Comparison of ENCODE assay signal across 9 mouse cellular contexts in the genomic region with DNA sequence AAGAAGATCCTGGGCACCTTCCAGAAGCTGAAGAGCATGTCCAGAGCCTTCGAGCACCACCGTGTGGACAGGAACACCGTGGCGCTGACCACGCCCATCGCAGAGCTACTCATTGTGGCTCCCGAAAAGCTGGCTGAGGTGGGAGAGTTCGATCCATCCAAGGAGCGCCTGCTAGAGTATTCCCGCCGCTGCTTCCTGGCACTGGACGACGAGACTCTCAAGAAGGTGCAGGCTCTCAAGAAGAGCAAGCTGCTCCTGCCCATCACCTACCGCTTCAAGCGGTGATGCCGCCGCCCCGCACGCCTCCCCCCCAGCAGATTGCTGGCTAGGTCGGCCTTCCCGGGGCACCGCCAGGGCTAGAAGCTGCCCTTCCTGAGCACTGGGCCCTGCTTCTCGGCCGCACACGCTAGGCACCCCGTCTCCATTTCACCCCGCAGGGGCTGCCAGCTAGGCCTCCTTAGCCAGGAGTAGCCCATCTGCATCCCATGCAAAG. TPM values are rescaled to one million over a fixed set of nuclear protein-coding genes. Genes with fewer than 3 reads are reported as not detected.
DNase-seq lines count a peak whose midpoint lies in the region; ATAC-seq and TF ChIP-seq lines count a peak whose summit lies in the region.
"Had no signal": no experiment of that assay in that cellular context is flagged by ENCODE, and none has a peak within 500 bp of the region (broad histone marks: within the 10 kb centered on the region; RNA-seq: fewer than 3 reads in every experiment).

No protein-coding gene starts in this region.

- ATAC-seq in heart, embryonic 14.5 days (ENCODE audit: insufficient number of reproducible peaks, insufficient read depth, low FRiP score, low read depth), result 0 out of 2 replicates have a peak, but pooled peaks have one; percentile 2
- peak; percentile 9; the same call in 1 of the 2 replicates for ATAC-seq in lung, embryonic 14.5 days (ENCODE audit: insufficient read depth)
- ATAC-seq in neural tube, embryonic 15.5 days (ENCODE audit: low FRiP score), result peak; percentile 0; the same call in 1 of the 2 replicates

- peaks cover 54% of the 10 kb centered on the region for H3K4me1 ChIP-seq in forebrain, embryonic 10.5 days
- H3K4me1 ChIP-seq in heart, embryonic 14.5 days (ENCODE audit: control insufficient read depth in 2 of 2, insufficient read depth in 2 of 2, low read length in 2 of 2), result peaks cover 5 to 28% of the 10 kb centered on the region in 2 experiments; a peak in 3 of 4 replicates
- H3K4me1 ChIP-seq in lung, embryonic 14.5 days (ENCODE audit: insufficient read depth), result peaks cover 10% of the 10 kb centered on the region; the same call in 1 of the 2 replicates
- H3K4me1 ChIP-seq in neural tube, embryonic 15.5 days, result peaks cover 73% of the 10 kb centered on the region

- no peaks in the 10 kb centered on the region for H3K9me3 ChIP-seq in forebrain, embryonic 10.5 days
- H3K9me3 ChIP-seq in heart, embryonic 14.5 days (ENCODE audit: control insufficient read depth, low read length), result no peaks in the 10 kb centered on the region
- H3K9me3 ChIP-seq in lung, embryonic 14.5 days (ENCODE audit: low read depth, low read length), result no peaks in the 10 kb centered on the region
- no peaks in the 10 kb centered on the region for H3K9me3 ChIP-seq in neural tube, embryonic 15.5 days (replicated peaks)

- peaks cover 10% of the 10 kb centered on the region for H3K36me3 ChIP-seq in forebrain, embryonic 10.5 days (replicated peaks)
- H3K36me3 ChIP-seq in heart, embryonic 14.5 days (ENCODE audit: control insufficient read depth, insufficient read depth, low read length), result peaks cover 7% of the 10 kb centered on the region
- 0 out of 2 replicates have a peak, but pooled peaks cover 2% of the 10 kb centered on the region for H3K36me3 ChIP-seq in lung, embryonic 14.5 days (ENCODE audit: insufficient read depth)
- no peaks in the 10 kb centered on the region for H3K36me3 ChIP-seq in neural tube, embryonic 15.5 days

- peak overlapping the region; percentile 97 for H3K27ac ChIP-seq in forebrain, embryonic 10.5 days
- peak overlapping the region; percentile 96 to 98 for H3K27ac ChIP-seq in heart, embryonic 14.5 days (replicated peaks in 1 of 2; ENCODE audit: control insufficient read depth in 1 of 2, insufficient read depth in 1 of 2, low read depth in 2 of 2, low read length in 2 of 2)
- peak overlapping the region; percentile 100 for H3K27ac ChIP-seq in lung, embryonic 14.5 days (ENCODE audit: low read depth)
- peak overlapping the region; percentile 99 for H3K27ac ChIP-seq in neural tube, embryonic 15.5 days (replicated peaks)

- H3K9ac ChIP-seq in heart, embryonic 14.5 days (ENCODE audit: low read length), result peak overlapping the region; percentile 84
- peak overlapping the region; percentile 95 for H3K9ac ChIP-seq in lung, embryonic 14.5 days
- peak overlapping the region; percentile 85 for H3K9ac ChIP-seq in neural tube, embryonic 15.5 days (replicated peaks)

- H3K4me3 ChIP-seq in forebrain, embryonic 10.5 days, result peak overlapping the region; percentile 67
- peak overlapping the region; percentile 82 to 84 for H3K4me3 ChIP-seq in heart, embryonic 14.5 days (ENCODE audit: control insufficient read depth in 1 of 2, insufficient read depth in 1 of 2, low read depth in 1 of 2, low read length in 2 of 2)
- peak overlapping the region; percentile 75 for H3K4me3 ChIP-seq in lung, embryonic 14.5 days (ENCODE audit: low read depth, low read length)
- peak overlapping the region; percentile 66 for H3K4me3 ChIP-seq in neural tube, embryonic 15.5 days (replicated peaks)

- WGBS in forebrain, embryonic 10.5 days, result 3% methylated on average over 27 of the region's 27 CpGs
- 2% methylated on average over 27 of the region's 27 CpGs for WGBS in heart, embryonic 14.5 days
- 2% methylated on average over 27 of the region's 27 CpGs for WGBS in lung, embryonic 14.5 days
- WGBS in neural tube, embryonic 15.5 days, result 1% methylated on average over 27 of the region's 27 CpGs

- peak; percentile 88 for DNase-seq in ES-CJ7 (ENCODE audit: low read depth, low spot score)
- peak; percentile 67 for DNase-seq in c-Kit-positive CD71-positive TER-119-negative erythroid progenitor cells, embryonic 14.5 days (ENCODE audit: low read depth)
- DNase-seq in forebrain, embryonic 10.5 days (ENCODE audit: extremely low spot score, low spot score), result peak; percentile 82
- DNase-seq in kidney, postnatal 14 days, result peak; percentile 89
- peak; percentile 94 for DNase-seq in lung, embryonic 14.5 days
- DNase-seq in testis, postnatal 14 days (ENCODE audit: low spot score), result peak; percentile 74

- H3K27me3 ChIP-seq in forebrain, embryonic 10.5 days (ENCODE audit: poor library complexity, severe bottlenecking), result peaks cover 43% of the 10 kb centered on the region
- H3K27me3 ChIP-seq in heart, embryonic 14.5 days (ENCODE audit: control insufficient read depth, insufficient read depth, low read length), result peaks cover 37% of the 10 kb centered on the region
- peaks cover 34% of the 10 kb centered on the region for H3K27me3 ChIP-seq in lung, embryonic 14.5 days (ENCODE audit: insufficient read depth, low read length)
- peaks cover 6% of the 10 kb centered on the region for H3K27me3 ChIP-seq in neural tube, embryonic 15.5 days (replicated peaks)

- peak; percentile 81 for TF ChIP-seq CTCF in lung, embryonic 14.5 days (IDR thresholded peaks at IDR 0.05; ENCODE audit: low read depth)

- peak overlapping the region; percentile 98 for H3K4me2 ChIP-seq in heart, embryonic 14.5 days (ENCODE audit: low read length)
- peak overlapping the region; percentile 86 for H3K4me2 ChIP-seq in lung, embryonic 14.5 days
- H3K4me2 ChIP-seq in neural tube, embryonic 15.5 days, result peak overlapping the region; percentile 78

RNA-seq across cellular contexts. Expression of gene U2af2, which starts 1.7 kb away (rescaled TPM):
- polyA plus RNA-seq in forebrain, embryonic 10.5 days (2016; fragmentation: Nextera tagmentation; extraction: Ambion mirVana), result 181 and 196 TPM in 2 replicates
- 46.8 and 66.2 TPM in 2 replicates for polyA plus RNA-seq in heart, embryonic 14.5 days (2014; fragmentation: Nextera tagmentation; extraction: Ambion mirVana)
- polyA plus RNA-seq in lung, embryonic 14.5 days (2014; fragmentation: Nextera tagmentation; extraction: Ambion mirVana), result 145 and 162 TPM in 2 replicates
- polyA plus RNA-seq in neural tube, embryonic 15.5 days (2015; fragmentation: Nextera tagmentation; extraction: Ambion mirVana), result 94.2 and 105 TPM in 2 replicates

RNA-seq across cellular contexts. Expression of gene Zfp580, which starts 8.9 kb away (rescaled TPM):
- polyA plus RNA-seq in forebrain, embryonic 10.5 days (2016; fragmentation: Nextera tagmentation; extraction: Ambion mirVana), result 38.0 and 38.8 TPM in 2 replicates
- polyA plus RNA-seq in heart, embryonic 14.5 days (2014; fragmentation: Nextera tagmentation; extraction: Ambion mirVana), result 21.9 and 22.0 TPM in 2 replicates
- polyA plus RNA-seq in lung, embryonic 14.5 days (2014; fragmentation: Nextera tagmentation; extraction: Ambion mirVana), result 44.5 and 45.1 TPM in 2 replicates
- polyA plus RNA-seq in neural tube, embryonic 15.5 days (2015; fragmentation: Nextera tagmentation; extraction: Ambion mirVana), result 90.7 and 101 TPM in 2 replicates

RNA-seq across cellular contexts. Expression of gene Epn1, which starts 19.8 kb away (rescaled TPM):
- 53.5 and 54.6 TPM in 2 replicates for polyA plus RNA-seq in forebrain, embryonic 10.5 days (2016; fragmentation: Nextera tagmentation; extraction: Ambion mirVana)
- 50.6 and 52.0 TPM in 2 replicates for polyA plus RNA-seq in heart, embryonic 14.5 days (2014; fragmentation: Nextera tagmentation; extraction: Ambion mirVana)
- 76.0 and 77.9 TPM in 2 replicates for polyA plus RNA-seq in lung, embryonic 14.5 days (2014; fragmentation: Nextera tagmentation; extraction: Ambion mirVana)
- polyA plus RNA-seq in neural tube, embryonic 15.5 days (2015; fragmentation: Nextera tagmentation; extraction: Ambion mirVana), result 92.5 and 105 TPM in 2 replicates

RNA-seq across cellular contexts. Expression of gene Zfp784, which starts 22.0 kb away (rescaled TPM):
- polyA plus RNA-seq in forebrain, embryonic 10.5 days (2016; fragmentation: Nextera tagmentation; extraction: Ambion mirVana), result 3.0 and 3.8 TPM in 2 replicates
- 5.6 TPM in 2 replicates for polyA plus RNA-seq in heart, embryonic 14.5 days (2014; fragmentation: Nextera tagmentation; extraction: Ambion mirVana)
- 4.2 and 4.6 TPM in 2 replicates for polyA plus RNA-seq in lung, embryonic 14.5 days (2014; fragmentation: Nextera tagmentation; extraction: Ambion mirVana)
- polyA plus RNA-seq in neural tube, embryonic 15.5 days (2015; fragmentation: Nextera tagmentation; extraction: Ambion mirVana), result 7.7 and 9.0 TPM in 2 replicates

RNA-seq across cellular contexts. Expression of gene 4632433K11Rik, which starts 26.4 kb away (rescaled TPM):
- not detected in 2 replicates for polyA plus RNA-seq in forebrain, embryonic 10.5 days (2016; fragmentation: Nextera tagmentation; extraction: Ambion mirVana)
- not detected in 2 replicates for polyA plus RNA-seq in heart, embryonic 14.5 days (2014; fragmentation: Nextera tagmentation; extraction: Ambion mirVana)
- polyA plus RNA-seq in lung, embryonic 14.5 days (2014; fragmentation: Nextera tagmentation; extraction: Ambion mirVana), result not detected in 2 replicates
- polyA plus RNA-seq in neural tube, embryonic 15.5 days (2015; fragmentation: Nextera tagmentation; extraction: Ambion mirVana), result not detected in 2 replicates
- polyA plus RNA-seq: large intestine, adult 2 months had no signal

Comparison
In these comparisons a context has a peak if more than half of its experiments do, and no peak if none do; other contexts are left out.
1. Peak in every context shown above with its lines: DNase-seq, ATAC-seq, H3K4me3 ChIP-seq and H3K27ac ChIP-seq.